Mouse (Mus musculus) heart, embryonic 13.5 days (tissue): ENCODE results near the gene Polg2. TPM values are rescaled to one million over a fixed set of nuclear protein-coding genes. Genes with fewer than 3 reads are reported as not detected.

Experiments
- ATAC-seq: fragments of 200-750 bp; cut with Nextera tagmentation; 2 replicates; pipeline ENCODE4 v1.8.0; 2017; ENCODE audit warnings: moderate TSS enrichment; ENCODE audit not compliant: insufficient number of reproducible peaks, low FRiP score, low TSS enrichment; ENCODE audit errors: extremely low read depth
- H3K27ac ChIP-seq: fragments of 300-500 bp; sonication (generic); replicated peaks from 2 replicates; pipeline ENCODE4 v1.5.1; 2015; ENCODE audit warnings: moderate library complexity, mild to moderate bottlenecking, inconsistent platforms
- H3K27me3 ChIP-seq: fragments of 300-500 bp; sonication (generic); replicated peaks from 2 replicates; pipeline ENCODE4 v1.6.1; 2015; ENCODE audit warnings: mild to moderate bottlenecking, inconsistent platforms
- H3K36me3 ChIP-seq: fragments of 300-500 bp; sonication (generic); 2 replicates; pipeline ENCODE4 v1.6.1; 2015; ENCODE audit warnings: mild to moderate bottlenecking, inconsistent platforms
- H3K4me1 ChIP-seq: fragments of 300-500 bp; sonication (generic); 2 replicates; pipeline ENCODE4 v1.6.1; 2015; ENCODE audit warnings: inconsistent platforms
- H3K4me2 ChIP-seq: fragments of 300-500 bp; sonication (generic); 2 replicates; pipeline ENCODE4 v1.6.1; 2015; ENCODE audit warnings: inconsistent platforms, mild to moderate bottlenecking, moderate library complexity
- H3K4me3 ChIP-seq: fragments of 300-500 bp; sonication (generic); 2 replicates; pipeline ENCODE4 v1.5.1; 2015; ENCODE audit warnings: moderate library complexity, mild to moderate bottlenecking, inconsistent platforms
- H3K9ac ChIP-seq: fragments of 300-500 bp; sonication (generic); 2 replicates; pipeline ENCODE4 v1.6.1; 2015; ENCODE audit warnings: inconsistent platforms, mild to moderate bottlenecking, moderate library complexity
- H3K9me3 ChIP-seq: fragments of 300-500 bp; sonication (generic); 2 replicates; pipeline ENCODE4 v1.6.1; 2016; ENCODE audit warnings: inconsistent platforms
- WGBS: fragments of 180-500 bp; shearing (Covaris S2); methylation state at CpG from one replicate; pipeline ENCODE4 v1.1.7; 2015; ENCODE audit warnings: mixed read lengths; 5-methylcytosine and 5-hydroxymethylcytosine counted together
- polyA plus RNA-seq: library from polyadenylated mRNA; unstranded; fragments of >200 nt; fragmentation: Nextera tagmentation; extraction: Ambion mirVana; gene quantifications from 2 replicates; pipeline ENCODE4 v1.2.1, GENCODE M21; 2015

Gene Polg2
- 6.1 and 6.5 TPM in 2 replicates for polyA plus RNA-seq

DNA sequence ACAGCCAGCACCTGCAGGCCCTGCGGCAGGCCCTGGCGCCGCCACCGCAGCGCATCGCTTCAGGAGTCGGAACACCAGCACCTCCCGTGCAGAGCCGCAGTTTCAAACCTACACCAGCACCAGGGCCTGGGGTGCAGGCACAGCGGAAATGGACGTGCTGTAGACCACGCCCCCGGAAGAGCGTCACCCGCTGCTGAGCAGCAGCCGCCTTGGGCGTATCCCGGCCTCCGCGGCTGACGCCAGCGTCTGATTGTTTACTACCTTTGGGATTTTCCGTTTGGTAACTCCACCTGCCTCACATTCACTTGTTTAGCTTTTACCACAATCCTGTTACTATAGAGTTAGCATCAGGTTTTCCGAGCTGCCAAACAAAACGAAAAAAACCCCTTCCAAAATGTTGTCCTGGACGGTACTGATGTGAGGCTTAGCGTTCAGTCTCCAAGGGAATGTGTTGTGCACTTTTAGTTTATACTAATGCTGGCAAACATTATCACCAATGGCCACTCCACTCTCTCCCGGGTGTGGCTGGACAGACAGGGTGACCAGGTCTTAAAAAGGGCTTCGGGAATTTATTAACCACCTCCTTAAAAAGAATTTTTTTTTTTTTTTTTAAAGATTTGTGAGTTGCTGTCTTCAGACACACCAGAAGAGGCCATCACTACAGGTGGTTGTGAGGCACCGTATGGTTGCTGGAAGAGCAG, at the start of gene Polg2:
Polg2 (minus strand) TSS at position 150 of the 701 bp plus-strand sequence.
- peaks cover 71% of the 10 kb centered on the region for H3K36me3 ChIP-seq
- peak within 1 kb of the TSS; percentile 90 for H3K4me3 ChIP-seq
- H3K4me2 ChIP-seq: peak within 1 kb of the TSS; percentile 89
- peak within 1 kb of the TSS; percentile 94 for H3K9ac ChIP-seq
- no peaks in the 10 kb centered on the region for H3K9me3 ChIP-seq
- no peaks in the 10 kb centered on the region for H3K27me3 ChIP-seq
- peaks cover 36% of the 10 kb centered on the region for H3K4me1 ChIP-seq
- H3K27ac ChIP-seq: peak within 1 kb of the TSS; percentile 98
- peak; percentile 99 for ATAC-seq
- WGBS: 1% methylated on average over 30 of the region's 30 CpGs

DNA sequence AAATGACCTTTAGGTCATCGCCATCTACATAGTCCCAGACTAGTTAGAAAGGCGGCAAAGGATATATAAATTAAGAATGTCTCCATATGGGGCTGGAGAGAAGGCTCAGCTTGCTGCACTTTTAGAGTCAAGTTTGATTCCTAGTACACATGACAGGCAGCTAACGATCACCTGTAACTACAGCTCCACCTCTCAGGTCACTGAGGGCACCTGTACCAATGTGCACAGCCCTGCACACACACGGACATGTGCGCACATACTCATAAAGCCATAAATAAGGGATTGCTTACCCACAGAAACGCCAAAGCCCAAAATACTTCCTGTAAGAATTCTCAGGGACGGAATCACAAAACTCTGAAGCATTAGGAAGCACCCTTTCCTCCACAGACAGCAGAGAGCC, 48.7 kb upstream of the Polg2 start:
- Histone ChIP-seq H3K4me2 (no peak overlapping the region), H3K4me3 (no peak overlapping the region), H3K9me3 (no peaks in the 10 kb centered on the region), H3K4me1 (peaks cover 9% of the 10 kb centered on the region), H3K9ac (no peak overlapping the region), H3K27ac (no peak overlapping the region), H3K36me3 (peaks cover 88% of the 10 kb centered on the region), H3K27me3 (no peaks in the 10 kb centered on the region)
- 92% methylated on average over 7 of the region's 7 CpGs for WGBS
- ATAC-seq: no peak

DNA sequence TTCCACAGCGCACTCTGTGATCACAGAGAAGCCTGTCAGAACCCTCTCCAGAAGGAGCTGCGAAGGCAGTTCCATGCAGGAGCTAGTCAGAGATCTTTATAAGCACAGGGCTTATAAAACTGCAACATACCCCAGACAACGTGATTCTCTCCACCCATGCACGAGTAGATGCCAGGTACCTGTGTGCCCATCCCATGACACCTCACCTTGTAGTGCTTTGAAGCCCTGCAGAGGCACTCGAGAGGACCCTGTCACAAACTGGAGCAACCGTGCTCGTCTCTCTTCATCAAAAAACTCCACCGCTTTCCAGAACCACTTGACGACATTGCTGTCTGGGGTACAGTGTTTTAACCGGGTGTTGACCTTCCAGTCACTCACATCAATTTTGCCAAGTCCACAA, 45.1 kb upstream of the Polg2 start:
- peaks cover 87% of the 10 kb centered on the region for H3K36me3 ChIP-seq
- no peak for ATAC-seq

GRCm38 (mm10) chr11:106823741-106824140, 44.4 kb upstream of the Polg2 start:
- no peak for ATAC-seq
- Histone ChIP-seq H3K4me1 (peaks cover 32% of the 10 kb centered on the region), H3K4me3 (no peak overlapping the region), H3K27me3 (no peaks in the 10 kb centered on the region), H3K36me3 (peaks cover 88% of the 10 kb centered on the region), H3K9me3 (no peaks in the 10 kb centered on the region), H3K9ac (no peak overlapping the region), H3K27ac (no peak overlapping the region), H3K4me2 (no peak overlapping the region)
- WGBS: 92% methylated on average over 8 of the region's 8 CpGs

More for the DNA sequence above, 45.1 kb upstream of the Polg2 start:
- Histone ChIP-seq H3K27ac (no peak overlapping the region), H3K4me1 (peaks cover 25% of the 10 kb centered on the region), H3K9me3 (no peaks in the 10 kb centered on the region), H3K4me2 (no peak overlapping the region), H3K9ac (no peak overlapping the region), H3K27me3 (no peaks in the 10 kb centered on the region), H3K4me3 (no peak overlapping the region)
- WGBS: 80% methylated on average over 10 of the region's 10 CpGs

GRCm38 (mm10) chr11:106822911-106823310, 43.6 kb upstream of the Polg2 start:
- Histone ChIP-seq H3K4me3 (no peak overlapping the region), H3K9me3 (no peaks in the 10 kb centered on the region), H3K4me2 (no peak overlapping the region), H3K36me3 (peaks cover 84% of the 10 kb centered on the region), H3K9ac (no peak overlapping the region), H3K4me1 (peaks cover 40% of the 10 kb centered on the region), H3K27ac (no peak overlapping the region), H3K27me3 (no peaks in the 10 kb centered on the region)
- ATAC-seq: no peak
- WGBS: 80% methylated on average over 5 of the region's 5 CpGs

- WGBS: 82% methylated on average over 8 of the region's 8 CpGs
- peaks cover 44% of the 10 kb centered on the region for H3K4me1 ChIP-seq
- H3K4me2 ChIP-seq: no peak overlapping the region
- no peaks in the 10 kb centered on the region for H3K9me3 ChIP-seq
- H3K4me3 ChIP-seq: no peak overlapping the region
- no peak for ATAC-seq
- peaks cover 82% of the 10 kb centered on the region for H3K36me3 ChIP-seq
- H3K27ac ChIP-seq: no peak overlapping the region
- H3K9ac ChIP-seq: no peak overlapping the region
- H3K27me3 ChIP-seq: no peaks in the 10 kb centered on the region
These were observed 43.2 kb upstream of the Polg2 start for GRCm38 (mm10) chr11:106822491-106822890.

- H3K4me3 ChIP-seq: no peak overlapping the region
- no peak overlapping the region for H3K9ac ChIP-seq
- peak overlapping the region; percentile 58 for H3K27ac ChIP-seq
- H3K9me3 ChIP-seq: no peaks in the 10 kb centered on the region
- no peak for ATAC-seq
- H3K4me1 ChIP-seq: peaks cover 48% of the 10 kb centered on the region
- H3K4me2 ChIP-seq: no peak overlapping the region
- no peaks in the 10 kb centered on the region for H3K27me3 ChIP-seq
- peaks cover 82% of the 10 kb centered on the region for H3K36me3 ChIP-seq
- WGBS: 77% methylated on average over 6 of the region's 6 CpGs
These were observed 42.1 kb upstream of the Polg2 start for GRCm38 (mm10) chr11:106821397-106821796.

GRCm38 (mm10) chr11:106820972-106821371, 41.6 kb upstream of the Polg2 start:
- no peak overlapping the region for H3K4me3 ChIP-seq
- H3K9ac ChIP-seq: no peak overlapping the region
- no peak overlapping the region for H3K4me2 ChIP-seq
- no peak for ATAC-seq
- H3K4me1 ChIP-seq: peaks cover 50% of the 10 kb centered on the region
- peaks cover 82% of the 10 kb centered on the region for H3K36me3 ChIP-seq
- H3K27ac ChIP-seq: peak overlapping the region; percentile 58; the same call in 1 of the 2 replicates
- 41% methylated on average over 4 of the region's 4 CpGs for WGBS
- no peaks in the 10 kb centered on the region for H3K9me3 ChIP-seq
- H3K27me3 ChIP-seq: no peaks in the 10 kb centered on the region

- H3K9ac ChIP-seq: no peak overlapping the region
- ATAC-seq: no peak
- WGBS: 82% methylated on average over 6 of the region's 6 CpGs
- H3K27me3 ChIP-seq: no peaks in the 10 kb centered on the region
- H3K9me3 ChIP-seq: no peaks in the 10 kb centered on the region
- no peak overlapping the region for H3K4me2 ChIP-seq
- no peak overlapping the region for H3K27ac ChIP-seq
- peaks cover 83% of the 10 kb centered on the region for H3K36me3 ChIP-seq
- no peak overlapping the region for H3K4me3 ChIP-seq
- peaks cover 55% of the 10 kb centered on the region for H3K4me1 ChIP-seq
These were observed 40.9 kb upstream of the Polg2 start for GRCm38 (mm10) chr11:106820252-106820651.

GRCm38 (mm10) chr11:106819595-106819994, 40.3 kb upstream of the Polg2 start:
- Histone ChIP-seq H3K27ac (0 out of 2 replicates have a peak overlapping the region, but pooled peaks have one; percentile 41), H3K4me3 (no peak overlapping the region), H3K36me3 (peaks cover 83% of the 10 kb centered on the region), H3K4me2 (no peak overlapping the region), H3K9me3 (no peaks in the 10 kb centered on the region), H3K9ac (0 out of 2 replicates have a peak overlapping the region, but pooled peaks have one; percentile 0), H3K27me3 (no peaks in the 10 kb centered on the region), H3K4me1 (peaks cover 60% of the 10 kb centered on the region)
- ATAC-seq: no peak
- WGBS: 82% methylated on average over 9 of the region's 9 CpGs

- ATAC-seq: no peak
- Histone ChIP-seq H3K27ac (peak overlapping the region; percentile 75), H3K9me3 (no peaks in the 10 kb centered on the region), H3K36me3 (peaks cover 86% of the 10 kb centered on the region), H3K9ac (0 out of 2 replicates have a peak overlapping the region, but pooled peaks have one; percentile 30), H3K4me2 (peak overlapping the region; percentile 58), H3K4me3 (peak overlapping the region; percentile 20; the same call in 1 of the 2 replicates), H3K27me3 (no peaks in the 10 kb centered on the region), H3K4me1 (peaks cover 62% of the 10 kb centered on the region)
- WGBS: 24% methylated on average over 9 of the region's 9 CpGs
These were observed 39.0 kb upstream of the Polg2 start for GRCm38 (mm10) chr11:106818341-106818740.

GRCm38 (mm10) chr11:106817808-106818207, 38.5 kb upstream of the Polg2 start:
- peak overlapping the region; percentile 58; the same call in 1 of the 2 replicates for H3K4me2 ChIP-seq
- H3K36me3 ChIP-seq: peaks cover 87% of the 10 kb centered on the region
- H3K27me3 ChIP-seq: no peaks in the 10 kb centered on the region
- peak overlapping the region; percentile 75 for H3K27ac ChIP-seq
- no peak overlapping the region for H3K4me3 ChIP-seq
- ATAC-seq: no peak
- peaks cover 62% of the 10 kb centered on the region for H3K4me1 ChIP-seq
- H3K9ac ChIP-seq: 0 out of 2 replicates have a peak overlapping the region, but pooled peaks have one; percentile 30
- 78% methylated on average over 6 of the region's 6 CpGs for WGBS
- H3K9me3 ChIP-seq: no peaks in the 10 kb centered on the region
